Mouse (Mus musculus): ENCODE measurements around the gene Pax5. TPM values are rescaled to one million over a fixed set of nuclear protein-coding genes. Genes with fewer than 3 reads are reported as not detected.
"Not testable (repeated sequence)": the region's sequence is repeated elsewhere in the genome, so short reads cannot be mapped to it uniquely, and the experiment has no call there.

Gene Pax5
- 2.4 and 3.3 TPM in 2 replicates for polyA plus RNA-seq (2016; fragmentation: Nextera tagmentation; extraction: Ambion mirVana)

GRCm38 (mm10) chr4:44709740-44710700 lies at the start of gene Pax5:
TSS of gene Pax5 (minus strand) at chr4:44710487.
- no peak within 1 kb of the TSS for H3K27ac ChIP-seq
- ATAC-seq (ENCODE audit: low FRiP score, low read depth): no peak
- H3K4me3 ChIP-seq: 0 out of 2 replicates have a peak within 1 kb of the TSS, but pooled peaks have one; percentile 9
- peak within 1 kb of the TSS; percentile 38 for H3K4me2 ChIP-seq (replicated peaks)
- H3K9ac ChIP-seq: no peak within 1 kb of the TSS
- WGBS: 23% methylated on average over 16 of the region's 16 CpGs
- no peaks in the 10 kb centered on the region for H3K9me3 ChIP-seq
- H3K27me3 ChIP-seq (replicated peaks): peaks cover 97% of the 10 kb centered on the region
- peaks cover 18% of the 10 kb centered on the region for H3K4me1 ChIP-seq
- H3K36me3 ChIP-seq: no peaks in the 10 kb centered on the region

GRCm38 (mm10) chr4:44757131-44757530 lies 46.8 kb upstream of the Pax5 start:
- 8% methylated on average over 10 of the region's 10 CpGs for WGBS
- Histone ChIP-seq H3K9ac (peak overlapping the region; percentile 86), H3K4me2 (replicated peaks) (peak overlapping the region; percentile 79), H3K27ac (peak overlapping the region; percentile 81; the same call in 1 of the 2 replicates), H3K4me3 (peak overlapping the region; percentile 90)
- H3K27me3 ChIP-seq (replicated peaks); H3K4me1 ChIP-seq; H3K9me3 ChIP-seq; ATAC-seq (ENCODE audit: low FRiP score, low read depth); H3K36me3 ChIP-seq: not testable (repeated sequence)

- Histone ChIP-seq H3K4me1 (peaks cover 8% of the 10 kb centered on the region), H3K9ac (peak overlapping the region; percentile 86), H3K9me3 (no peaks in the 10 kb centered on the region), H3K36me3 (no peaks in the 10 kb centered on the region), H3K27ac (peak overlapping the region; percentile 81), H3K4me3 (peak overlapping the region; percentile 90), H3K4me2 (replicated peaks) (peak overlapping the region; percentile 79), H3K27me3 (replicated peaks) (no peaks in the 10 kb centered on the region)
- under 1% methylated on average over 60 of the region's 60 CpGs for WGBS
- ATAC-seq (ENCODE audit: low FRiP score, low read depth): peak; percentile 98
These were observed 46.1 kb upstream of the Pax5 start for GRCm38 (mm10) chr4:44756134-44756951.

GRCm38 (mm10) chr4:44755553-44756133 lies 45.4 kb upstream of the Pax5 start, which contains the start of gene Zcchc7:
TSS of gene Zcchc7 (plus strand) at chr4:44755877.
- Histone ChIP-seq H3K9ac (peak within 1 kb of the TSS; percentile 86), H3K27ac (peak within 1 kb of the TSS; percentile 81), H3K9me3 (no peaks in the 10 kb centered on the region), H3K27me3 (replicated peaks) (no peaks in the 10 kb centered on the region), H3K36me3 (no peaks in the 10 kb centered on the region), H3K4me3 (peak within 1 kb of the TSS; percentile 90), H3K4me2 (replicated peaks) (peak within 1 kb of the TSS; percentile 79), H3K4me1 (peaks cover 8% of the 10 kb centered on the region)
- ATAC-seq (ENCODE audit: low FRiP score, low read depth): peak; percentile 58
- 7% methylated on average over 15 of the region's 15 CpGs for WGBS

- WGBS: 73% methylated on average over 1 of the region's 1 CpGs
- Histone ChIP-seq H3K27ac (no peak overlapping the region), H3K27me3 (replicated peaks) (no peaks in the 10 kb centered on the region), H3K4me1 (no peaks in the 10 kb centered on the region), H3K9me3 (no peaks in the 10 kb centered on the region), H3K9ac (no peak overlapping the region), H3K4me2 (replicated peaks) (no peak overlapping the region), H3K4me3 (no peak overlapping the region), H3K36me3 (no peaks in the 10 kb centered on the region)
- ATAC-seq (ENCODE audit: low FRiP score, low read depth): no peak
These were observed 30.2 kb upstream of the Pax5 start for GRCm38 (mm10) chr4:44740471-44740870.

- Histone ChIP-seq H3K36me3 (no peaks in the 10 kb centered on the region), H3K27me3 (replicated peaks) (peaks cover 28% of the 10 kb centered on the region), H3K4me2 (replicated peaks) (no peak overlapping the region), H3K9me3 (no peaks in the 10 kb centered on the region), H3K4me1 (no peaks in the 10 kb centered on the region), H3K27ac (no peak overlapping the region), H3K4me3 (no peak overlapping the region), H3K9ac (no peak overlapping the region)
- 79% methylated on average over 4 of the region's 4 CpGs for WGBS
- no peak for ATAC-seq (ENCODE audit: low FRiP score, low read depth)
These were observed 10.9 kb upstream of the Pax5 start for GRCm38 (mm10) chr4:44721237-44721636.

- H3K36me3 ChIP-seq: no peaks in the 10 kb centered on the region
- H3K9ac ChIP-seq: no peak overlapping the region
- 86% methylated on average over 8 of the region's 8 CpGs for WGBS
- H3K4me3 ChIP-seq: no peak overlapping the region
- H3K9me3 ChIP-seq: no peaks in the 10 kb centered on the region
- H3K4me2 ChIP-seq (replicated peaks): no peak overlapping the region
- no peak overlapping the region for H3K27ac ChIP-seq
- H3K4me1 ChIP-seq: no peaks in the 10 kb centered on the region
- H3K27me3 ChIP-seq (replicated peaks): peaks cover 35% of the 10 kb centered on the region
- ATAC-seq (ENCODE audit: low FRiP score, low read depth): no peak
These were observed 9.8 kb upstream of the Pax5 start for GRCm38 (mm10) chr4:44720046-44720445.

- Histone ChIP-seq H3K27me3 (replicated peaks) (peaks cover 58% of the 10 kb centered on the region), H3K4me1 (peaks cover 11% of the 10 kb centered on the region), H3K27ac (no peak overlapping the region), H3K9me3 (no peaks in the 10 kb centered on the region), H3K9ac (no peak overlapping the region), H3K36me3 (no peaks in the 10 kb centered on the region), H3K4me3 (no peak overlapping the region), H3K4me2 (replicated peaks) (no peak overlapping the region)
- no peak for ATAC-seq (ENCODE audit: low FRiP score, low read depth)
- WGBS: 88% methylated on average over 3 of the region's 3 CpGs
These were observed 7.4 kb upstream of the Pax5 start for GRCm38 (mm10) chr4:44717676-44718075.

- Histone ChIP-seq H3K27ac (no peak overlapping the region), H3K4me1 (peaks cover 14% of the 10 kb centered on the region), H3K4me2 (replicated peaks) (no peak overlapping the region), H3K9me3 (no peaks in the 10 kb centered on the region), H3K27me3 (replicated peaks) (peaks cover 70% of the 10 kb centered on the region), H3K4me3 (no peak overlapping the region), H3K9ac (no peak overlapping the region), H3K36me3 (no peaks in the 10 kb centered on the region)
- WGBS: 3% methylated on average over 10 of the region's 10 CpGs
- ATAC-seq (ENCODE audit: low FRiP score, low read depth): no peak
These were observed 6.1 kb upstream of the Pax5 start for GRCm38 (mm10) chr4:44716391-44716790.

GRCm38 (mm10) chr4:44715621-44716160 lies 5.4 kb upstream of the Pax5 start:
- H3K4me3 ChIP-seq: no peak overlapping the region
- H3K36me3 ChIP-seq: no peaks in the 10 kb centered on the region
- no peak overlapping the region for H3K27ac ChIP-seq
- H3K4me1 ChIP-seq: peaks cover 16% of the 10 kb centered on the region
- WGBS: 6% methylated on average over 3 of the region's 3 CpGs
- no peak overlapping the region for H3K9ac ChIP-seq
- no peak overlapping the region for H3K4me2 ChIP-seq (replicated peaks)
- H3K27me3 ChIP-seq (replicated peaks): peaks cover 77% of the 10 kb centered on the region
- H3K9me3 ChIP-seq: no peaks in the 10 kb centered on the region
- ATAC-seq (ENCODE audit: low FRiP score, low read depth): no peak

GRCm38 (mm10) chr4:44714111-44714621 lies 3.9 kb upstream of the Pax5 start:
- Histone ChIP-seq H3K27me3 (replicated peaks) (peaks cover 89% of the 10 kb centered on the region), H3K4me3 (no peak overlapping the region), H3K9me3 (no peaks in the 10 kb centered on the region), H3K4me1 (peaks cover 18% of the 10 kb centered on the region), H3K27ac (no peak overlapping the region), H3K9ac (no peak overlapping the region), H3K4me2 (replicated peaks) (peak overlapping the region; percentile 20; the same call in 1 of the 2 replicates), H3K36me3 (no peaks in the 10 kb centered on the region)
- WGBS: 1% methylated on average over 27 of the region's 27 CpGs
- ATAC-seq (ENCODE audit: low FRiP score, low read depth): no peak
